ENCODE assay signal across 8 mouse cellular contexts in the genomic region with DNA sequence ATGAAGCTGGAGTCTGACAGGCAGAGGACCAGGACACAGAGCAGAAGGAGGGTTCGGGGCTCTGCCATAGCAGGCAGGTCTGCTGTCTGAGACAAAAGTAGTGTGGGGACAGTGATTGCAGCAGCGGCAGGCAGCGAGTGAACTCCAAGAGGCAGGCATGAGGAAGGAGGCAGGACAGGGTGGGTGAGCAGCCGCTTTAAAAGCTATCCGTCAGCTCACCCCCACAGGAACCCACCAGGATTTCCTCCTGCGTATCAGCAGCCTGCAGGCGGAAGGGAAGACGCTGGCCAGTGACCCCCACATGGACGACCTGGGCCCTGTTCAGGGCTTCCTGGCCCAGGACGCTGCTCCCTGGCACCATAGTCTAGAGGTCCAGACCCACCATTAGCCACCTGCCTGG. TPM values are rescaled to one million over a fixed set of nuclear protein-coding genes. Genes with fewer than 3 reads are reported as not detected.
A peak's percentile ranks its signal among the peaks of the same experiment; 100 is the strongest.
DNase-seq lines count a peak whose midpoint lies in the region; ATAC-seq lines count a peak whose summit lies in the region.

A gene (minus strand): TSS at position 217 of the 400 bp plus-strand sequence.

- H3K27ac ChIP-seq in embryonic facial prominence, embryonic 14.5 days (replicated peaks; ENCODE audit: low read depth, low read length), result peak within 1 kb of the TSS; percentile 11; the same call in 1 of the 2 replicates
- 0 out of 2 replicates have a peak within 1 kb of the TSS, but pooled peaks have one; percentile 37 for H3K27ac ChIP-seq in lung, embryonic 15.5 days

- intact Hi-C loops in heart, postnatal 14 days (cut with DNase I), result no loop called here

- WGBS in embryonic facial prominence, embryonic 14.5 days, result 41% methylated on average over 10 of the region's 10 CpGs
- 23% methylated on average over 10 of the region's 10 CpGs for WGBS in lung, embryonic 15.5 days

- peak within 1 kb of the TSS; percentile 26; the same call in 1 of the 2 replicates for H3K9ac ChIP-seq in embryonic facial prominence, embryonic 14.5 days (ENCODE audit: low read depth, low read length)
- no peak within 1 kb of the TSS for H3K9ac ChIP-seq in lung, embryonic 15.5 days

- no peaks in the 10 kb centered on the region for H3K9me3 ChIP-seq in embryonic facial prominence, embryonic 14.5 days (ENCODE audit: control insufficient read depth, low read length)
- no peaks in the 10 kb centered on the region for H3K9me3 ChIP-seq in lung, embryonic 15.5 days

- peaks cover 39% of the 10 kb centered on the region for H3K36me3 ChIP-seq in embryonic facial prominence, embryonic 14.5 days (ENCODE audit: control insufficient read depth, insufficient read depth, low read length)
- peaks cover 37% of the 10 kb centered on the region for H3K36me3 ChIP-seq in lung, embryonic 15.5 days

- no peak for ATAC-seq in embryonic facial prominence, embryonic 14.5 days (ENCODE audit: low read depth)
- ATAC-seq in lung, embryonic 15.5 days (ENCODE audit: borderline replicate concordance, extremely low read depth, low FRiP score, low TSS enrichment), result peak; percentile 16; the same call in 1 of the 2 replicates

- peak within 1 kb of the TSS; percentile 23; the same call in 1 of the 2 replicates for H3K4me2 ChIP-seq in embryonic facial prominence, embryonic 14.5 days (ENCODE audit: low read depth, low read length)
- peak within 1 kb of the TSS; percentile 44 for H3K4me2 ChIP-seq in lung, embryonic 15.5 days

- H3K27me3 ChIP-seq in embryonic facial prominence, embryonic 14.5 days (replicated peaks; ENCODE audit: control insufficient read depth, insufficient read depth, low read length), result no peaks in the 10 kb centered on the region
- H3K27me3 ChIP-seq in lung, embryonic 15.5 days, result no peaks in the 10 kb centered on the region

- peak within 1 kb of the TSS; percentile 10 for H3K4me3 ChIP-seq in embryonic facial prominence, embryonic 14.5 days (ENCODE audit: low read depth, low read length)
- H3K4me3 ChIP-seq in lung, embryonic 15.5 days, result peak within 1 kb of the TSS; percentile 29

- H3K4me1 ChIP-seq in embryonic facial prominence, embryonic 14.5 days (ENCODE audit: control insufficient read depth, insufficient read depth, low read length), result peaks cover 5% of the 10 kb centered on the region; the same call in 1 of the 2 replicates
- no peaks in the 10 kb centered on the region; the same call in 1 of the 2 replicates for H3K4me1 ChIP-seq in lung, embryonic 15.5 days

- peak; percentile 55 for DNase-seq in adrenal gland, postnatal 10 days
- DNase-seq in embryonic facial prominence, embryonic 14.5 days (ENCODE audit: low spot score), result no peak
- DNase-seq in heart, postnatal 14 days, result peak; percentile 59 to 61
- DNase-seq in kidney, postnatal 4 days, result peak; percentile 57 to 67
- no peak for DNase-seq in ovary, adult 18-20 months (ENCODE audit: low spot score)
- DNase-seq in cerebellum, adult 9-11 months, result no peak
- DNase-seq in frontal cortex, postnatal 10 days (ENCODE audit: low spot score in 2 of 2), result no peak

RNA-seq across cellular contexts. Expression of the gene that starts here (rescaled TPM):
- total RNA-seq in adrenal gland, postnatal 10 days (2021), result 10 to 100 TPM; 74.3 to 74.8 TPM
- polyA plus RNA-seq in embryonic facial prominence, embryonic 14.5 days (2014; fragmentation: Nextera tagmentation; extraction: Ambion mirVana), result 69.4 and 76.1 TPM in 2 replicates
- total RNA-seq in heart, postnatal 14 days (2021), result 10 to 100 TPM; 74.5 to 78.7 TPM
- 45.3 and 53.6 TPM in 2 replicates for polyA plus RNA-seq in lung, embryonic 15.5 days (2015; fragmentation: Nextera tagmentation; extraction: Ambion mirVana)

Comparison
In these comparisons a context has a peak if more than half of its experiments do, and no peak if none do; other contexts are left out.
1. DNase-seq: peak in adrenal gland, postnatal 10 days (single experiment), heart, postnatal 14 days (2 of 2) and kidney, postnatal 4 days (2 of 2); none in embryonic facial prominence, embryonic 14.5 days (single experiment), ovary, adult 18-20 months (single experiment), cerebellum, adult 9-11 months (single experiment) and frontal cortex, postnatal 10 days (0 of 2).